Mouse (Mus musculus): Measurements from ENCODE around the gene Rps11.

DNA sequence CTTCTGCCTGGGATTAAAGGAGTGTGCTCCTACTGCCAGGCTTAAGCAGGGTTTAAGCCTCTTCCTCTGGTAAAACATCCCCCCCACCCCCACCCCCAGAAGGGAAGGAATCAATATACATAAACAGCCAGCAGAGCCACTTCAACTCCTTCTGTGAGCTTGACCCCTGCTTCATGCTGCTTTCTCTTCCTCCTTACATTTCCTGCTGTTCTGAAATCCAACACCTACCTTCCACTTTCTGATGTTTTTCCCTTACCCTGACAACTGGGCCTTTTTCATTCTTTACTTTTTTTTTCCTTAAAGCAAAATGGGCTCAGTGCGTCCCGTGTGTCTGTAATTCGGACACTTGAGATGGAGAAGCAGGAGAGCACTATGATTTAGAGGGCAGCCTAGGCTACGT lies 26.1 kb upstream of the Rps11 start:
- TF ChIP-seq CTCF (conservative IDR thresholded peaks at IDR 0.05; ENCODE audit: insufficient read depth, insufficient read length, low read depth, low read length): no peak
- no peak for TF ChIP-seq POLR2A (IDR thresholded peaks at IDR 0.05; ENCODE audit: low read depth, low read length)

Measured in kidney, adult 2 months (tissue).